Mouse (Mus musculus): ENCODE measurements around the gene Nob1. TPM values are rescaled to one million over a fixed set of nuclear protein-coding genes. Genes with fewer than 3 reads are reported as not detected.

Nob1 gene
- total RNA-seq, 4 experiments from 2014 or later: 34.9 to 38.7 (median 36.6) TPM

DNA sequence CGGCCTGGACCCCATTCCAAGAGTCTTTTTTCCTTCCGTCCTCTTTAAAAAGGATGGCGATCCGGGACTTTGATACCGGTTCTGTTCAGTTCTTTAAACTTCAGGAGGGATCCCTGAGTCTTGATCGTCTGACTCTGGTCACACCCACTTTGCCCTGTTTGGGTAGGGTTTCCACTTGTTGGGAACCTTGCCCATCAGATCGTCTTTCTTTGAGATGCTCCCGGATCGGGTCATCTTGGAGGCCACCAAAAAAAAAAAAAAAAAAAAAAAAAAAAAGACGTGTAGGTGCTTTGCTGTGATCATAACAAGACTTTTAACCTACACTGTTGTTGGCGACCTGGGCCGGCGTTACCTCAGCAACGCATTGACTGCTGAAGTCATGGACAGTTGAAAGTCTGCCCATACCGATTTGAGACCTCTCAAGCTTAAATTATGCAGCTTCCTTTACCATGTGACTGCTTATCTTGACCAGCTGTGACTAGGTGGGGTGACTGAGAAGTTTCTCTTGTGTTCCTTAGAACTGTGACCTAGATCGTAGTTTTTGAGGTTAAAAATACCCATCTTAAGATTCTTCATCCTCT, 12.1 kb upstream of the Nob1 start:
- no peak for DNase-seq (ENCODE audit: low spot score in 2 of 2)

DNA sequence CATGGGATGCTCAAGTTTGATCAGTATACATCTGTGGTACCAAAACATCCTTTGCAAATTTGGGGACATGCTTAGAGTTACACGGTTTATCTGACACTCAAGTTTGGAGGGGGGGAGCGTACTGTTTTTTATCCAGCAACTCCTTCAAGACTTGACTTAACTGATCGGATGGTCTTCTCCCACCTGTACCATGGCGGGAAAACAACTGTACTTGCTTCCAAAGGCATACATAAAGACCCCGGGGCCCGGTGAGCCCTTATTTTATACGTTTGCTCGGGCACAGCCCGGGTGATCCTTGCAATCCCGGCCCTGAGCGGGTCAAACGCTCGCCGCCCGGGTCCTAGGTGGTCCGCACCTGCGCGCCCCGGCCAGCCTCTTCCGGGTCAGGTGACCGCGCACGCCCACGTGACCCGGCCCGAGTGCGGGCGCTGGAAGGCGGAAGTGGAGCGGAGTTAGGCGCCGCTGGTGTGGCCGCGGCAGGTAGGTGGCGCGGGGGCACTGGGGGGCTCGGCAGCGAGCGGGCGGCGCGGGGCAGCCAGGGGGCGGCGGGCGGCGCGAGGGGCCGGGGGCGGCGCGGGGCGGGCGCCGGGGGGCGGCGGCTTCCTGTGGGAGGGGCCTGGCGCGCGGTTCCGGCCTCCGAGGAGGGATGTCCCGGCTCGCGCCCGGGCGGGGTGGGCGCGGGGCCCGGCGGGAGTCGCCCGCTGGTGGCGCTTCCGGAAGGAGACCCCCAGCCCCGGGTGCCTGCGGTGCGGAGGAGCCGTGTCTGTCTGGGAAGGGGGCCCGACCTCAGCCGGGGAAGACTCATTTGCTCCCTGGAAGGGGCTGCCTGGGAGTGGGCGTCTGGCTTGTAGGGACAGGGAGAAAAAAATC, 11.3 kb upstream of the Nob1 start, which contains the start of gene Wwp2:
TSS of gene Wwp2 (plus strand) at position 404 of the 870 bp plus-strand sequence.
- DNase-seq (ENCODE audit: low spot score in 2 of 2): peak; percentile 68 to 72

DNA sequence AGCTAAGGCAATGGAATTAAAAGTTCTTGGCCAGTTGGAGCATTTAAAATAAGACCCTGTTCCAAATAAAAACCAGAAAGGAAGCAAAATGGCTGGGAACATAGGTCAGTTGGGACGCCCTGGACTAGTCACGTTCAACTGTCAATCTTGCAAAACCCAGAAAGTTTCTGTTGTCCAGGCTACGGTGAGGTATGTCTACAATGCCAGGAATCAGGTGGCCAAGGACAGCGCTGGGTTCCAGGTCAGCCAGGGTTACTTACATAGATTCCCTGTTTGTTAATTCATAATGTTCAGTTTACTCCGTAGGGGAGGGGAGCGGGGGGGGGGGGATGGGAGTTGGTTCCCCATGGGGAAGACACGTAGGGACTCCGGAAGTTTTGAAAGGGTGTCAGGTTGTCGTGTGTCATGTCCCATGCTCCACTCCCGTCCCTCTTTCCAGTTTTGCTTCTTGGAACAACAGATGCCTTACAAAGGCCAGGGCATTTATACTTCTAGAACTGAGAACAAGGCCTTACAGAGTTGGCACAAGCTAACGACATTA, 10.6 kb upstream of the Nob1 start:
- no peak for DNase-seq (ENCODE audit: low spot score in 2 of 2)

DNA sequence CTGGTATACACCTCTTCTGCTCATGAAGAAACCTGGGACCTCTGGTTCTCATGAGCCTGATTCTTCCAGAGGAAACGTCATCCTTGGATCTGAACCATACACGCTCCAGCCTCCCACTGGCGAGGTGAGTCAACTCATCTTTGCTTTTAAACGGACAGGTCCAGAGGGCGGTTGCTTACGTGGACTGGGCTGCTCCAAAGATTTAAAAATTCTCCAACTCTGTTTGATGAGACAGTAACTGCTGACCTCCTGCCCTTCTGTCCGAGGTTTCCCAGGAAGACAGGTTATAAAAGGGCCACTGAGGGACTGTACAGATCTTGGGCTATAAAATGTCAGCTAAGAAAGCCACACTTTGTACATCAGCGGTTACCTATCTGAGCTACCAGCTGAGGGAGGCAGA, 6.0 kb upstream of the Nob1 start:
- DNase-seq (ENCODE audit: low spot score in 2 of 2): no peak

DNA sequence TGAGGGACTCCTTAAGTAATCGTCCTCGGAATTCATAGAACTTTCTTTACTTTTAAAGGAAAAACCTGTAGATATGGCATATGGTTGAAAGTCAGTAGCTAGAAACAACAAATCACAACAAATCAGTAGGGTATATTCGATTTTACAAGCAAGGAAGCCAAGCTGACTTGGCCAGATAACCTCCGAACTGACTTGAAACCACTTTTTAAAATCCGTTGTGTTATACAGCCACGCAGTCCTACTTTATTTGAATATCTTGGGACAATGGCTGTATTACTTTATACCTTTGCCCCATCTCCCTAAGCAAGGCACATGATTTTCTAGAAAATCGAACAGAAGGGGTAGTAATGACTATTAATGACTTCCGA, 363 bp upstream of the Nob1 start:
- DNase-seq (ENCODE audit: low spot score in 2 of 2): no peak

DNA sequence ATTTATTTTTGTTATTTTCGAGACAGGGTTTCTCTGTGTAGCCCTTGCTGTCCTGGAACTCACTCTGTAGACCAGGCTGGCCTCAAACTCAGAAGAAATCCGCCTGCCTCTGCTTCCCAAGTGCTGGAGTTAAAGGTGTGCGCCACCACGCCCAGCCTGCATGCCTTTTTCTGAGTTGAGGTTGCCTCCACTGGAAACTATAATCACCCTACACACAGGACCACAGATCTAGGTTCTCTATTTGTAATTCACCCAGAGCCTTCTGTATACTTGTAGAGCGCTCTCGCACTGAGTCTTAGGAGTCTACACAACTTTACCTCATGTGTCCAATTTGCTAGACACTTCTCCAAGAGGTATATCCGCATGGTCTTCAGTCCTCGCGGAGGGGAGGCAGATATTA, 675 bp downstream of the Nob1 start:
- DNase-seq (ENCODE audit: low spot score in 2 of 2): no peak

DNA sequence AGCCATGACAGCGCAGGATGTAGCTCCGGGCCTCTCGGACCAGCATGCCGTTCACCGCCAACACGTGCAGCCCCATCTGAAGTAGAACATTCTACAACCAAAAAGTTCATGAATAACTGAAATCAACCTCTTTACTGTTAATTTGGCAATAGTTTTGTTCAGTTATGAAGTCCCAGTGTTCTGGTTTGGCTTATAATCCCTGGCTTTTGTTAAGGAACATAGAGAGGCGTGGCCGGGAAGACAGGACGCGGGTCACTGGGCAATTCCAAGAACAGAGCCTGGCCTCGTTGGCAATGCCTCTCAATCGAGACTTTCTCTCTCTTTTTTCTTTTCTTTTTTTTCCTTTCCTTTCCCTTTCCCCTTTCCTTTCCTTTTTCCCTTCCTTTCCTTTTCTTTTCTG, 7.8 kb downstream of the Nob1 start:
- no peak for DNase-seq (ENCODE audit: low spot score in 2 of 2)

DNA sequence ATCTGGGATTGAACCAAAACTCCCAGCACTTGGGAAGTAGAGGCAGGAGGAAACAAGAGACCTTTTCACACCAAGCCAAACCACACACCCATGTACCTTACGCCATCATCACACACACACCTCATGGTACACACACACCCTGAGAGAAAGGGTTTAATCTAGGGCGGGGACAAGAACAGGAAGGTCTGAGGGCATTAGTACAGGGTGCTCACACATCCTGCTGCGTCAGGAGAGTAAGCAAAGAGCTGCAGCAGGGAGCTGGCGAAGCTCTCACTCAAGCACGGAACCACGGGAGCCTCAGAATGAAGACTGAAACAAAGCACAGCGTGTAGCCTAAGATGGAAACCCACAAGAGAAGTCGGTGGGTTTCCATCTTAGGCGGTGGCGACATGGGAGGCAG, 11.0 kb downstream of the Nob1 start:
- DNase-seq (ENCODE audit: low spot score in 2 of 2): no peak

DNA sequence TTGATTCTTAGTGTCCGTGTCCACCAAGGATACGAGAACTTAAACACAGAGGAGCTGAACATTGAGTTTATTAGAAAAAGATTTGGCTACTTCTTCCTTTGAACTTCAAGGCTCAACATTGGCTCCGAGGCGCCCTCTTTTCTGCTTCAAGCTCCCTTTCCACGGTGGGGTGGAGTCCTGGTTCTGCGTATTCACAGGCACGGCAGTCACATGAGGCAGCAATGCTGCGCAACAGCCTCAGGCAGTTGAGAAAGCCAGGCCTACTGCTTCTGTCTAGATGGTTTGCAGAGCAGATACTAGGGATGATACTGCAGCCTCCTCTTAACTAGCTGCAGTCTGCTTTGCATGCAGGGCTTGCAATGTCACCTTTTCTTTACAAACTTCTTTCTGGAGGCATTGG, 12.3 kb downstream of the Nob1 start:
- DNase-seq (ENCODE audit: low spot score in 2 of 2): no peak

DNA sequence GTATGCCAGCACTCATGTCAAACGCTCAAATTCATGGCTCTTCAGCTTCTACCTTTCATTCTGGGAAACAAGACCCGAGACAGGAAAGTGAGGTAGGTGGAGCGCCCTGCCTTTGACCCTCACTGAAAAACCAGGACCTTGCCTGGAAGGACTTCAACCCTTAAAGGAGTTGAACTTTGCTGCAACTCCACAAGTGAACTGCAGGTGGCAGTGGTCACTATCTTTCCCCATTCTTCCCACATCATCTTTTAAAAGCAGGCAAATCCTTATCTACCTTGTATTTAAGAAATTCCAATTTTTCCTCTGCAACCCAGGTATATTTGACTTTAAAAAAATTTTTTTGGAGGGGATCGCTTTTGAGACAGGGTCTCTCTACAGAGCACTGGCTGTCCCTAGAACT, 13.5 kb downstream of the Nob1 start:
- DNase-seq (ENCODE audit: low spot score in 2 of 2): no peak

DNA sequence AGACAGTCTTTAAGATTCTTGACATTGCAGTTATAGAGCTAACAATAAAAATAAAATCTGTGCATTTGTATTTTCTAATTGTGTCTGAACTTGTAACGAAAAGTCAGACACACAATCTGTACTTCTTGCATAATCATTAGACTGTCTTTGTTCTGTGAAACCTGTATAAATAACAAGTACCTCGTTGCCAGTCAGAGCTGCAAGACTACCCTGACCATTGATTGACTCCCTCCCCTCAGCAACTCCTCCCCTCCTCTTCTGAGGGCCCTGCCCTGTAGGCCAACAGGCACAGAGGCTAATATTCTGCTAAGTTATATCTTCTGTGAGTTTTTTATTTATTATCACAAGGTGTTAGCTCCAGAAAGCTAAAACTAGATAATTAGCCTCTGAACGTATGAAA, 18.9 kb downstream of the Nob1 start:
- DNase-seq (ENCODE audit: low spot score in 2 of 2): no peak

DNA sequence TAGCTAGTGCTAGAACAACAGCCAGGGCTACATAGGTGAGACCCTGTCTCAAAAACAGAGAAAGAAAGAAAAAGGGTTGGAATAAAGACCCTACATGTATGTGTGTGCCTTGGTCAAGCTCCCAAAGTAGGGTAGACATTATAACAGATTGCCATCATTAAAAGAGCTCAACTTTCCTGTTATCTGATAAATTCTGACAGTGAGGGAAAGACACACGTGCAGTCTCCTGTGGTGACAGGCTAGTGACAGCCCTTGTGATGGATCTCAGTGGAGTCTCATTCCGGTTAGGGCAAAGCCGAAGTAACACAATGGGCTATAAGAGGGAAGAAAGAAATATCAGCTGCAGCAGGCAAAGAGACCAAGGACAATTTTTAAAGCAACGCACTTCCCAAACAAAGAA, 20.8 kb downstream of the Nob1 start:
- DNase-seq (ENCODE audit: low spot score in 2 of 2): no peak

DNA sequence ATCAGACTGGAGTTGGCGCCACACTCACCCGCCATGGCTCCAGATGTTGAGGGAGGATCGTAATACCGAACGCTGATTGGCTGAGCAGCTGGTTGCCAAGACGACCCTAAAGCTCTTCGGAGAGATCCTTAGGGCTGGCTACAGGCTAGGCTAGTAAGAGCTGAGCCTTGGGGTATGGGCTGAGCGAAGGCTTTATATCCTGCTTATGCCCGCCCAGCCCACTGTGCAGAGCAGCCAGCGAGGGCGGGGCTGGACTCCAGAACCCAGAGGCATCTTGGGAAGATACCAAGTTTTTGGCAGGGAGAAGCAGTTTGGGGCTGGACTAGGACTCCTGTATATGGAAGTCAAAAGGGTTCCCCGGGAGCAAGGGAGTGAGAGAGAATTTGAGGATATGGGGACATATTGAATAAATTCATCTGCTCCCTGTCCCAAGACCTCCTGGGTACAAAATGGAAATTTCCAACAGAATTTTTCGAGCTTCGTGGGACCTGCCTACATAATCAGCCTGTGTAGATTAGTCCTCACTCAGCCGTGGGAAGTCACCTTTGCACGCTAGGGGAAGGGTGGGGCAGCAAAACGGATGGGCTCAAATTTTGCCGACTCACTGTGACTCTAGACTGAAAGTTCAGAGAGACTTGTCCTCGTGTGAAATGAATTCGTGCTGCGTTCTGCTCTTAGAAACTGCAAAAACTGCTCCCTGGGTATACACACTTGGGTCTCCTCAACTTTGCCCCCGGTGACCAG, 21.6 kb downstream of the Nob1 start, which contains the start of gene Nqo1:
TSS of gene Nqo1 (minus strand) at position 169 of the 744 bp plus-strand sequence.
- DNase-seq (ENCODE audit: low spot score in 2 of 2): peak; percentile 36 to 61

DNA sequence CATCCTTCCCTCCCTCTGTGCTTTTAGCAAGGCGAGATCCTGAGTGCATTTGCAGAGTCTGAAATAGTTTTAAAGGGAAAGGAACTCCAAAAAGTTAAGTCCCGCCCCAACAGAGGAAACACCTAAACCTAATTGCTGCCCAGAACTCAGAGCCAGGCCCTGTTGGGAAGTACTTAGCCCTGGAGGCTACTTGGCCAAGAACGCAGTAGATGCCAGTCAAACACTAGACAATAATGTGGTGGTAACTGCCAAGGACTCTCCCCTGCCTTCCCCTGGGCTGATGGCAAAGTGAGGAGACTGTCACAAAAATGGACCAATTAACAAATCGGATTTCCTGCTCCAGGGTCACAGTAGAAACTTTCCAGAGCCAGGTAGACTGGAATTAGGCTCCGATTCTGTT, 23.0 kb downstream of the Nob1 start:
- no peak for DNase-seq (ENCODE audit: low spot score in 2 of 2)

DNA sequence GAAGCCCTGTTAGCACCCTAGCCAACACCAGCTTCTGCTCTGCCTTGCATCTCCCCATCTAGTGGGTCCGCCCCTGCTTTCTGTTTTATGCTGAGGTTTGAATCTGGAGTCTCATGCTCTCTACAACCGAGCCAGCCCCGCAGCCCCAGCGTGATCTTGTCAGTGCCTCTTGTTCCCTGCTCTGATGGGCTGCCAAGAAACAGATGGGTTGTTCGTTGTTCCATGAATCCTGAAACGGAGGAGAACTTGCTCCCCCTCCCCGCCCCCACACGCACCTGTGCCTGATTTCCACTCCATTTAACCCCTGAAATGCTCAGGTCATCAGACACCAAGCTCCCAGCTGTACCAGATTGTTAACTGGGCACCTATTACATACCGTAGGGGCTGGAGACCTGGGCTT, 25.4 kb downstream of the Nob1 start:
- no peak for DNase-seq (ENCODE audit: low spot score in 2 of 2)

DNA sequence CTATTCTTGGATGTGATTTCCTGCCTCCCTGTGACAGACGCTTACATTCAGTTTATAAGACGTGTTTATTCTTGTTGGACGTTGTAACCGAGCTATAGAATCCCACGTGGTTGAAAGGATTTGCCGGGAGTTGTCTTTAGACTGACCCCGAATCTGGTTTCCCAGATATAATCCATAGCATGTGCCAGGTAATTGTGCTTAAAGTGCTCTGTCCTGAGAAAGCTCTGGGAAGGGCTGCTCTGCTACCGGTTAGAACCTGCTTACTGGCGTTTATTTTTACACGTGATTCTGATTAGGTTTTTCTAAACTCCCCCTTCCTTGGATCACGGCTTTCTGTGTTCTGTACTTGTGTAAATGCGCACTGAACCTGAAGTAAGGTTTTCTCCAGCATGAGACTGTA, 27.2 kb downstream of the Nob1 start:
- no peak for DNase-seq (ENCODE audit: low spot score in 2 of 2)

DNA sequence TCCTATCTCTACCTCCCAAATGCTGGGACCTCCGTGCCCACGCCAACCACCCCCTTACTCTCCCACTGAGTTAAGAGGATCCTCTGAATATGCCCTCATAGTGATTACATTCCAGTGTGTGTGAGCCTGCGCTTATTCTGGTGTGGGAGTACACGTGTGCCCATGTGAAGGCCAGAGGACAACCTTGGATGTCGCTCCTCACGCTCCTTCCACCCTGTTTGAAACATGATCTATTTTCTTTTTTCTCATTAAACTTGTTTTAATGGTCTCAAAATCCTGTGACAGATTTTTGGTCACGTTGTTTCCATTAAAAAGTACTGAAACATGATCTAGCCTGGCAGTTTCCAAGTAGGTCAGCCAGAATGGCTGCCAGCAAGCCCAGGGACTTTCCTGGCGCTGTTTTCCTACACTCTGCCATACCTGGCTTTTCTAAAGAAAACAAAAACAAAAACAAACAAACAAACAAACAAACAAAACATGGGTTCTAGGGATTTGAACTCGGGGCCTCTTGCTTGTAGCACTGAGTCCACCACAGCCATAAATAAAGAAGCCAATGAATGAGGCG, 28.7 kb downstream of the Nob1 start:
- DNase-seq (ENCODE audit: low spot score in 2 of 2): no peak

DNA sequence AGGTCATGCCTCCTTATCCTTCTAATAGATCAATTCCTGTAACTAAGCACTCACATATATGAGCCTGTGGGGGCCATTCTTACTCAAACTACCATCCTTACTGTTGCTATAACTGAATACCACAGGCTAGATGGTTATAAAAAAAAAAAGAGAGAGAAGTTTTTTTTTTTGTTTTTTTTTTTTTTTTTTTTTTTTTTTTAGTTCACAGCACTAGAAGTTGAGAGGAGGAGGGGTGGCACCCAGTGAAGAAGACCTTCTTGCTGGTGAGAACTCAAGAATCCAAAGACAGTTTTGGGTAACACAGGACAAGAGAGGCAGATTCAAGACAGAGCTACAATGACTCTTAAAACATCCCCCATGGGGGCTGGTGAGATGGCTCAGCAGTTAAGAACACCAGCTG, 29.5 kb downstream of the Nob1 start:
- no peak for DNase-seq (ENCODE audit: low spot score in 2 of 2)

DNA sequence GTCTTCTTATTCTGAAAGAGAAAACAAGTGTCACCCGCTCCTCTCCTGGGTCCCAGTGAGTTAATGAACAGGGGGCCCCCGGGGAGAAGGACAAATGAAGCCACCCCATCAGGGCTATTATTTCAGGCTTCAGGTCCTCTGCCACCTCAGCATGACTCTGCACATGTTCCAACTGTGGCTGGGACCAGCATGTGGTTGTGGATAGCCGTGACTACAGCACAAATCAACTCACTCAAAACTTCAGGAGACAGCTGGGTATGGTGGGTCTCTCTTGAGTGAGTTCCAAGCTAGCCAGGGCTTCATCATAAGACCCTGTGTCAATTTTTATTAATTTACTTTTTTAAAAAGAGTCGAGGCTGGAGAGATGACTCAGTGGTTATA, 33.7 kb downstream of the Nob1 start:
- DNase-seq (ENCODE audit: low spot score in 2 of 2): no peak

DNA sequence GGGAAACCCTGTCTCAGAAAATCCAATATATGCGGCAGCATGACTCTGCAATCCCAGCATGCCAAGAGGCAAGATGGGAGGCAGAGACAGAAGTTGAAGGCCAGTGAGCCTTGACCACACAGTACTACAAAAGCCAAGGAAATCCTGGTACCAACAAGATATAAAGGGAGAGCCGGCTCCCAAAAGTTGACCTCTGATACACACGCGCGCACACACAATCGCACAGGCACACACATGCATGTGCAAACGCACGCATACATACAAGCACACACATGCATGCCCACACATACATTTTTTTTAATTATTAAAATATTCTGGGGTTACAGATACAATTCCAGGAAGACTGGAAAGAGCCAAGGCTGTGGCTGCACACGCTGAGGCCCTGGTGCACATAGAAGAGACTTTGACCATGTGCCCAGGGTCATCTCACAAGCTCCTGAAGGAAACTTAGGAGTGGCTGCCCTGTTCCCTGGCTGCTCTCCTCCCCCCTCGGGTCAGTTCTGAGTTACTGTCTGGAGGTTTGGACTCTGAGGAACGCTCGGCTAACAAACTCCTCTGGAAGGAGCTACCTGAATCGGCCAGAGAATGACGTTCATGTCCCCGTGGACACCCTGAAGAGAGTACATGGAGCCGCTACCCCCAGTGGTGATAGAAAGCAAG, 34.2 kb downstream of the Nob1 start:
- DNase-seq (ENCODE audit: low spot score in 2 of 2): no peak

DNA sequence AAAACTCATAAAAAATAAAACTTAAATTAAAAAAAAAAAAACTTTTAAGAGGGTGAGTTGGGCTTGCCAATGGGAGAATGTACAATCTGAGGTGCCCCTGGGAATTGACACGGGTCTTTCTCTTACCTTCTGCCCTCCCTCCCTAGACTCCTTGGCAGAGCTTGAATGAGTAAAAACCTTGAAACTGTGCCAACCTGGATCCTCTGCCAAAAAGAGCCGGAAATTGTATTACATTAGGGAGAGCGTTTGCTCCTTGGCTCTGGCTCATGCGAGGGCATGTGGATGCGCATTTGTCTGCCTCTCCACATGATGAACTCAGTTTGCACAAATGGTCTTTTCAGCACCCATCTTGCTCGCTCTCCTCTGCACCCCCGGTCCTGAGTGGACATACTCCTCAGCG, 35.3 kb downstream of the Nob1 start:
- DNase-seq (ENCODE audit: low spot score in 2 of 2): no peak
